Mouse (Mus musculus): ENCODE data around the gene Ccng1.

Ccng1 gene

DNA sequence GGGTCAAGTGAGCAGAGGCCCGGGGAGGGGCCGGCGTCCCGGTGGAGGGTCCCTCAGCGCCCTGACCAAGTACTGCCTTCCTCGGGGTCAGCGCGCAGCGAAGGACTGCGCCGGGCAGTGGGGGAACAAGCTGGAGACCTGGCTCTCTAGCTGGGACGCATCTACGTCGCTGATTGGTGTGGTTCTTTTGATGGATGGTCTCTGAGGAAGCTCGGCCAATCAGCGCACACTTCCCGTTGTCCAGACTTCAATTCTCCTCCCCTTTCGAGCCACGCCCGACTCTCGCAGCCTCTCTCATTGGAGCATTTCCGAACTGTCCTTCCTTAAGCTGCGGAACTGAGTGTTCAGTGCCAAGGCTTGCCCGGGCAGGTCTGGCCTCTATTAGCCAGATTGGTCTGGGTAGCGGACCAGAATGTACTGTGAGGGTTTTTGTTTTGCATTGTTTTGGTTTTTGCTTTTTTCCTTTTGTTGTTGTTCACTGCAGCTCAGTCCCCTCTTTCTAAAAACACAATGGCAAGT lies at the start of gene Ccng1:
Gene Ccng1, minus strand, starts transcription at position 203 of the 519 bp plus-strand sequence.
- no peak for TF ChIP-seq GATA4 (IDR thresholded peaks at IDR 0.05; ENCODE audit: insufficient replicate concordance, low read length)

DNA sequence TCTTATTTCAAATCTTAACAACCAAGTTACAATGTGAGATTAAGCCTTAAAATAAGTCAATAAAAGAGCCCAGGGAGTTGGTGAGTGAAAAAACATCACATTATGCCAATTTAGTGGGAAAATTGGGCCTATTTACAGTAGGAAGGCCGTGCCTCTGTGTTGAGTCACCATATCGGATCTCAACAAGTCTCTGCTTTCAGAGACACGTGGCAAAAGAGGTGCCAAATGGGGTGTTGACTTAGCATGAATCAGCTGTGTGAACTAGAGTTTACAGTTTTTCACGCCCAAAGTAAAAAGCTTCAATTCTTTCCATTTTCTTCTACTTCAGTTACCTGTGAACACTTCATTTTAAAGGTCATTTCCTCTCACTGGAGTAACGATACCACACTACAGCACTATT lies 35.2 kb upstream of the Ccng1 start:
- no peak for TF ChIP-seq GATA4 (IDR thresholded peaks at IDR 0.05; ENCODE audit: insufficient replicate concordance, low read length)

DNA sequence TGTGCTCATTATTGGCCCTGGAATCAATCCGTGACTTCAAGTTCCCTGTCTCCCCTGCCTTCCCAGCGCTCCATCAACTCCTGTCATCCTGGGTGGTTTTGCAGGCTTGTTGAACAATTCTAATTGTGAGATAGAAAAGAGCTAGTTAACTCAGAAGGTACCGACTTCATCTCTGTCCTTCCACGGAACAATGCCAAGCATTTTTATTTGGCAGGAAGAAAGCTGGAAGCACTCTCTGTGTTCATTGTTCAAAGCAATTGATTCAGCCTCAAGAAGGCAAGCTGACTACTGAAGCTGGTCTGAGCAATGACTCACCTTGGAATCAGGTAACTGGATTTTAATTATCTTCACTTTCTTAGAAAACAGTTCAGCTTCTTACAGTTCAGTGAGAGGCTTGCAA lies 34.6 kb upstream of the Ccng1 start:
- no peak for TF ChIP-seq GATA4 (IDR thresholded peaks at IDR 0.05; ENCODE audit: insufficient replicate concordance, low read length)

DNA sequence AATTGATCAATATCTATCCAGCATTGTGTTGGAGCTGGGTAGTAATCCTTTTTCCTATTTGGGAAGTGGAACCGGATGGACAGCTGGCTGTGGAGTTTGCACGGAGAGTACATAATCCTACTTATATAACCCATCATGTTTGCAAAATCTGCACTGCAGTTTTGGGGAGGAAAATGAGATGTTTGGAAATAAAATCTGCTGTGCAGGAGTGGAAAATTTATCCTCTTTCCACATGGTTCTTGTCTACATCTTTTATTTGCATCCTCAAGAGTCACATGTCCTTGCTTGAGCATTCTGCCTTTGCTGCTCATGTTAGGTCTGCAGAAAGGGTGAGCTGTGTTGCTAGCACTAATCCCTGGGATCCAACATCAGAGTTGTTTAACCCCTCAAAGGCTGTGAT lies 31.8 kb upstream of the Ccng1 start:
- no peak for TF ChIP-seq GATA4 (IDR thresholded peaks at IDR 0.05; ENCODE audit: insufficient replicate concordance, low read length)

DNA sequence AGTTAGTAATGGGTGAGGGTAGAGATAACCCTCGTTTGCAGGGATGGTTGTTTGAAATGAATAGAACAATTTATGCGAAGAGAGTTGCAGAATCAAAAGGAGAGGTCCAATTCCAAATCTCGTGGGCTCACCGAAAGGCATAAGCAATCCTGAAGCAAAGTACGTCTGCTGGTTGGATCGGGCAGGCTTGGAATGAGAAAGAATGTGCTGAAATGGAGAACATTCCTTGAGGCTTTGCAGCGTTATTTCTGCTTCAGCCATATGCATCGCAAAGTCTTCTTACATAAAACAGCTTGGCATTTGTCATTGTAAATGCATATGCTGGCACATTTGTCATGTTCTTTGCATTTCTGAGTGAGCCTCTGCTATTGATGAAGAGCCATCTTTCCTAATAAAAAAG lies 29.2 kb upstream of the Ccng1 start:
- TF ChIP-seq GATA4 (IDR thresholded peaks at IDR 0.05; ENCODE audit: insufficient replicate concordance, low read length), result no peak

DNA sequence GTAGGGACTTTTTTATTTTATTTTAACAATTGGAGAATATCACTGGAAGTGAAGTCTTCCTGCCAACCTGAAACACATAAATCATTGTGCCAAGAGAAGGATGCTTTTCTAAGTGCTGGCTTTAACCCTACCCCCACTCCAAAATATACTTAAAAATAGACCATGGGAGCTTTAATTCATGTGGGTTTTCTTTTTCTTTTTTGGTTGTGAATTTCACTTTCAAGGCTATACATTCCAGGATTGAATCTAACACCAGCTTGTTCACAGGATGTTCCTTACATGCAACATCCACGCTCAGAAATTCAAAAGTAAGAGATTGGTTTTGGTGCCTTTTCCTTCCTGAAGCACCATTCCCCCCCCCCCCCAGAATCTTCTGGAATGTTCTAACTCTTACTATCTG lies 28.2 kb upstream of the Ccng1 start:
- no peak for TF ChIP-seq GATA4 (IDR thresholded peaks at IDR 0.05; ENCODE audit: insufficient replicate concordance, low read length)

DNA sequence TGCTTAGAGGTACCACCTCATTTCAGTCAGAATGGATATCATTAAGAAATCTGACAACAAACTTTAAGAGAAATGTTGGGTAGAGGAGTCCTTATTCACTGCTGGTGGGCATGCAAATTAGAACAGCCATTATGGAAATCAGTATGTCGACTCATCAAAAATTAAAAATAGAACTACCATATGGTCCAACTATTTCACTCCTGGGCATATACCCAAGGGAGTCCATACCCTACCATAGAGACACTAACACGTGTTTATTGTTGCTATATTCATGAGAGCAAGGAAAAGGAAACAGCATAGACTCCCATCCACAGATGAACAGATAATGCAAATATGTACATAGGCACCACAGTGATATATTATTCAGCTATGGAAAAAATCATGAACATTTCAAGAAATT lies 26.7 kb upstream of the Ccng1 start:
- TF ChIP-seq GATA4 (IDR thresholded peaks at IDR 0.05; ENCODE audit: insufficient replicate concordance, low read length), result no peak

DNA sequence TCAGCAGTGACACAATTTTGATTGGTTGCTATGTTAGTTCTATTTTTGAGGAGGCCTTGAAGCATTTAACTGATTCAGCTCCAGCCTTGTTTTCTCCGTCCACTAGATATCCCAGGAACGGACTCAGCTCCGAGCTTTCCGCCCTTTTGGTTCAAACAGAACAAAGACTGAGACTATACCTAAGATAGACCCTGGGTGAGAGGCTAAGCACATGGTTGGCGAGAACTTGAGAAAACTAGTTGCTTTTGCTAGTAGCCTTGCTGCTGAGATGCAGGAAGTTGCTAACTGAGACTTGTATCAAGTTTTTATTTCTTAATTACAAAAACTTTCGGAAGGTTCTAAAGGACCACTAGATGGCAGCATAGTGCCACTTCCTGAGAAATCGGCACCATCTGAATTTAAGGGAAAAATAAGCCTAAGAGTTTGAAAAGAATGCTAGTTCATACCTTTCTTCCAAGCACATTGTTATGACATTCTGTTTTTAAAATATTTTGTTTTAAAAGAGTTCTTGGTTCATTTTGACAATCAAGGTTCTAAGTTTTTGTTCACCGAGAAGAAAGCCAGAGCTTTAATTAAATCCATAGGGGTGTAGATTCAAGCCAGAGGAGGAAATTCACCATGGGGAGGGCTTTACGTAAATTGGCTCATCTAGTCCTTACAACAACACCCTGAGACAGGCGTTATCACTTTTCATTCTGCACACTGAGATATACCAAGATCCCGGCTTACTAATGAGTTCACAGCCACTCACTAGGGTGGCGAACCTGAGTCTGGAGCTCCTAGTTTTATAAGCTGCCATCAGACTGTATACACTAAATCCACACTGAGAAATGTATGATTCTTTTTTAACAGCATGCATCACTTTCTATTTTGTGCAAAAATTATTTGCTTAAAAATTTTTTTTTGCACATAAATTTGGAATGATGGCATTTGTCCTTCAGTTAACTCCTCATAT lies 20.5 kb upstream of the Ccng1 start:
- TF ChIP-seq GATA4 (IDR thresholded peaks at IDR 0.05; ENCODE audit: insufficient replicate concordance, low read length), result no peak

DNA sequence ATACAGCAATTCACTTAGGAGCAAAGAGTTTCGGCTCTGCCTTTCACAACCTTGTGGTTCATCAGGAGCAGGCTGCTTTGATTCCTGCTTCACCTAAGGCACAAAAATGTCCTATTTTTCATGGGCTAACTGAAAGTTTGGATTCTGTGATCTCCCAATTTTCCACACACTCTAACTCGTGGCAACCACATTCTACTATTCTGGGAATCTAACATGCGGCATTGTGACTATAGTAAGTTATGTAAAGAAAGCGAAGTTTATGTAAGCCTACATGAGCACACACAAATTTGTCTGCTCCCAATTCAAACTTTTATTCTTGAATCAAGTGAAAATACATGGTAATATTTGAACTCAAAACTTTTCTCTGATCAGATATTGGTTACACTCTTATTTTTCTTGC lies 9.6 kb upstream of the Ccng1 start:
- TF ChIP-seq GATA4 (IDR thresholded peaks at IDR 0.05; ENCODE audit: insufficient replicate concordance, low read length), result no peak

DNA sequence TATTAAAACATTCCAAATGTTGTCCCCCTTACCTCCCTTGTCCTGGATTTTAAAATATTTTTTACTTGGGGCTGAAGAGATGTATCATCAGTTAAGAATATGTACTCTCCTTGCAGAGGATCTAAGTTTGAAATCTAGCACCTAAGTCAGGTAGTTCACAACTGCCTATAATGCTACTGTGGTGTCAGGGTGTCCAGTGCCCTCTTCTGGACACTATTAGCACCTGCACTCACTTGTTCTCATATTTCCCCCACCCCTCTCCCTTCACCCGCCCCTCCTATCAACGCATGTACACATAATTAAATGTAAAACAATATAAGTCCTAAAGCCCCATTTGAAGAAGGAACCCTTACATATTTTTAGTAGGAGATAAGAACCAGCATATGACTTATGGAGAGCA lies 8.3 kb upstream of the Ccng1 start:
- TF ChIP-seq GATA4 (IDR thresholded peaks at IDR 0.05; ENCODE audit: insufficient replicate concordance, low read length), result no peak

DNA sequence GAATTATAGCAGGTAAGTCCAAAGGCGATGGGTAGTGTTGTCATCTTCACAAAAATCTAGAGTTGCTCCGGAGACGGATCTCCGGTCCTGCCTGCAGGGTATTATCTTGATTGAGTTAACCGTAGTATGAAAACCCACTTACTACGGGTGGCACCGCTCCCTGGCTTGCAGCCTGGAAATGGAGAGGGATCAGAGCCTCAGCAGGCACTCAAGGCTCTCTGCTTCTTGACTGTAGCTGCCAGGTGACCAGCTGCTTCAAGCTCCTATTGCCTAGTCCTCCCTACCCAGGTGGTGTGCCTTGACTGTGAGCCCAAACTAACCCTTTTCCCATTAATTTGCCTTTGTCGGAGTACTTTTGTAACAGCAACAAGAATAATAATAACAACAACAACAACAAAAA lies 4.8 kb upstream of the Ccng1 start:
- TF ChIP-seq GATA4 (IDR thresholded peaks at IDR 0.05; ENCODE audit: insufficient replicate concordance, low read length), result no peak

DNA sequence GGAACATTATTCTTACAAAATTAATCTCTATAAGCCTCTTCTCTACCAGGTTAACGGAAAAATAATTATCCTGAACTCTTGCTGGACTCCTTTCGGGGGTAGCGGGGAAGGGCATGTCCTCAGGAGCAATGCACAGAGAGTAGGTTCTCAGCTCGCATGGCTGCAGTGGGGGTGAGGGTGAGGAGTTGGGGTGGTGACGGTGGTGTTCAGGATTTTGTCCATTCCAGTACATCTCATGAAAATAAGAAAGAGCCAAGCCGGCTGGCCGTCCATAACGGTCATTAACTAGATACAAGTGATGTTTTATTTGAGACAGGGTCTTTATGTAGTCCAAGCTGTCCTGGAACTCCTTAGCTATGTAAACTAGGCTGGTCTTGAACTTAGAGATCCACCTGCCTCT lies 857 bp upstream of the Ccng1 start:
- TF ChIP-seq GATA4 (IDR thresholded peaks at IDR 0.05; ENCODE audit: insufficient replicate concordance, low read length), result no peak

DNA sequence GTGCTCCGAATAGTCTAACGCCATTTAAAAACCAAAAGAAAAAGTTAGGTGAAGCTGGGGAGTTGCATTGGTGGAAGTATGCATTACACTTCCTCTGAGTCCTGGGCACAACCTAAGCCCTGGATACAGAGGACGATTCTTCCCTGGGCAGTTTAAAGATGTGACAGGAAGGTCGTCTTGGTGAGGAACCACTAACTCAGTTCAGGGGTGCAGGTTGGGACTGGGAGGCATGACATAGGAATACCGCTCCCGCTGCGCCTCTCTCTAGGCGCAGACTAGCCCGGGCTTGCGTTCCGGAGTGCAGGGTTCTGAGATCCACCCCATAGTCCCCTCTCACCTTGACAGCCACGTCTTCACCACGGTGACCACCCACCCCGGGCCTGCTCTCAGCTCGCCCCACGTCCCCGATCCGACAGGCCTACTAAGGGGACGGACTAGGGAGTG lies 425 bp downstream of the Ccng1 start:
- TF ChIP-seq GATA4 (IDR thresholded peaks at IDR 0.05; ENCODE audit: insufficient replicate concordance, low read length), result no peak

DNA sequence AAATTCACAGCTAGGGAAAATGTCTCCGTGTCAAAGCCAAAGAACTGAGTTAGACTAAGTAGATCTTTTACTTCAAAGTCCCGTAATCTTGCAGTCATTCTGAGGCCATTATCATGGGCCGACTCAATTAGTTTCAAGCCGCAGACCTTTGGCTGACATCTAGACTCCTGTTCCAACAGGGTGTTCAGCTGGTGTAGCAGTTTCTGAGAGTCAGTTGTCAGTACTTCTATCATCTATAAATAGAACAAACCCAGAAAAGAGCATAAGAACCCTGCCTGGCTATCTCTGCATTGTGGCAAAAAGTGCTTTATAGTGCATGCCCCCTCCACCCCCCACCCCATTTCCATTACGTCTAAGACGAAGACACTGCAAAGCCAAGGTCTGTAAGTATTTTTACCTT lies 1.3 kb downstream of the Ccng1 start:
- TF ChIP-seq GATA4 (IDR thresholded peaks at IDR 0.05; ENCODE audit: insufficient replicate concordance, low read length), result no peak

DNA sequence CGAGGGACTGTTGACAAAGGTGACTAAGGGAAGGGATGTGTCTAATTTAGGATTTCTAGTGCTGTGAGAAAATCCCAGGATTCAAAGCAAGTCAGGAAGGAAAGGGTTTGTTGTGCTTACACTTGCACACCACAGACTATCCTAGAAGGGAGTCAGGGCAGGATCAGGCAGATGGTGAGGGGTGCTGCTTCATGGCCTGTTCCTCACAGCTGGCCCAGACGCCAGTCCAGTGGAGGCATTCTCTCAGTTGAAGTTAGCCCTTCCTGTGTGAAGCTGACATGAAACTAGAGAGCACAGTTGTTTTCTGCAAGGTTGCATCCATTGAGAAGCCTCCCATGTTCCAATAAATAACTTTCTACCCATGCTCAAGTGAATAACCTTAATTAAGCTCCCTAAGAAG lies 7.4 kb downstream of the Ccng1 start:
- TF ChIP-seq GATA4 (IDR thresholded peaks at IDR 0.05; ENCODE audit: insufficient replicate concordance, low read length), result no peak

DNA sequence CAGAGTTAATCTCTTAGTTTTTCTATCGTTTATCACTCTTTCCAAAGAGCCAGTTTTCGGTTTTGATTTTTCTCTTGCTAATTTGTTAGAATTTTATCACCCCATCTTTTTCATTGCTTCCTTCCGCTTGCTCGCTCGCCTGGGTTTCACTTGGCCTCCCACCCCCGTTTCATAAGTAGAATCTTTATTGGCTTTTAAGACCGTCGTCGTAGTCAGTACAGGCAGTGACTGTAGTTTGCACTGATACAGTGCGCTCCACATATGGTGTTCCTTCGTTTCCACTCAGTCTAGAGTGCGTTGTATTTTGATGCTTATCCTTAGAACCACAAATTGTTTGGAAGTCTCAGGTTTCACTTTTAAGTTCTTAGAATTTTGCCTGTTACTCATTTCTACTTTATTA lies 8.8 kb downstream of the Ccng1 start:
- TF ChIP-seq GATA4 (IDR thresholded peaks at IDR 0.05; ENCODE audit: insufficient replicate concordance, low read length), result no peak

DNA sequence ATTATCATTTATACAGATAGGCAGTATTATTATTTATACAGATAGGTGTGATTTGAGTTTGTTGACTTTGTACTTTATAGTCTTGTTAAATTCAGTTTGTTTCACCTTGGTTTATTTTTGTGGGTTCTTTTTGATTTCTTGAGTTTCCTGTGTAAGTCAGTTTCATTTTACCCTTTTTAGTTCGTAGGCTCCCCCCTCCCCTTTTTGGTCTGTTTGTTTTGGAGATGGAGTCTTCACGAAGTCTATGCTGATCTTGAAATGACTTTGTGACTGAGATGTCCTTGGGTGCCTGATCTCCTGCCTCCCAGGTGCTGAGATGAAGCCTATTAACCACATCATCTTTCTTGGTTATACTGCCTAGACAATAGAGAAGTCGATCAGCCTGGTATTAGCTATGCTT lies 10.8 kb downstream of the Ccng1 start:
- no peak for TF ChIP-seq GATA4 (IDR thresholded peaks at IDR 0.05; ENCODE audit: insufficient replicate concordance, low read length)
